Mouse (Mus musculus) layer of hippocampus, adult 18-20 months (tissue): Measurements from ENCODE around the gene Txlna. TPM values are rescaled to one million over a fixed set of nuclear protein-coding genes. Genes with fewer than 3 reads are reported as not detected.

Source experiments
- DNase-seq, 2 experiments: peaks; one replicate each; pipeline ENCODE4 v3.0.0; 2022; ENCODE audit warnings: low spot score in 2 of 2
- long read RNA-seq: library from polyadenylated mRNA; stranded (forward); transcript quantifications from one replicate; pipeline ENCODE4 v2.0.0, GENCODE M21; 2021
- total RNA-seq, 2 experiments: library from RNA; stranded (reverse); gene quantifications; 2 replicates each; pipeline ENCODE4 v1.2.3; 2021

Txlna gene
- 10 to 100 TPM; 49.9 to 51.3 TPM for total RNA-seq
- long read RNA-seq, full-length matches to known transcripts: 52 of 77 reads
- long read RNA-seq, partial matches to known transcripts: 2 of 77 reads
- long read RNA-seq, other reads (novel, unspliced or antisense): 23 of 77 reads

DNA sequence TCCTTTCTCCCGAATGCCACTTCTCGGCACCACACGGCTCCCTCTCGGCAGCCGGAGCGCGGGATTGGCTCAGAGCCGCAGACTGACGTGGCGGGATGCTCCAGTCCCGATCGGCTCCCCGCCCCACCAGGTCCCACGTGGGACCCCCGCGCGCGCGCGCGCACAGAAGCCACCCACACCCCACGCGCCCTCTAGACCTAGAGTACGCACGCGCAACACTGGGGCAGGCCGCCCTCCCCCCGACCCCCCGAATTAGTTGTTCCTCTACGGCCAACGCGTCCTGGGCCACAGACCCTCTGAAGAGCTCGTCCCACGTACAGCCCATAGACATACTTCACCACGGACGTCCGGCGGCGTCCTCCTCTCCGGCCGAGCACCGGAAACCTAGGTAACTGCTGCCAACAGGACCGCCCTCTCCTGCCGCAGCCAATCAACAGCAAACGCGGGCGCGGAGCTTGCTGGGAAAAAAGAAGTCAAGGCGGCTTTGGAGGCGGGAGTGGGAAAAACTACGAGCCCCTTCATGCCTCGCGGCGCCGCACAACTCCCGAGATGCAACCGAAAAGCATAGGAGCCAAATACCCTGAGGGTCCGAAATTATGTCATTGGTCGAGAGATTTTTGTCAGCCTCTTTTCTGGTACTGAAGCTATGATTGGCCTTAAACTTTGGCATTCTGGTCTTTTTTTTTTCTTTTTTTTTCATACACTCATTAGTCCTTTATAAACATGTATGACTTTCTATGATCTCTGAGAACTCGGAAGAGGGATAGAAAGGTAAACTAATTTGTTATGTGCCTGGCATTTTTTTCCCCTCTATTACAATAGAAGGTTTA, at the start of gene Txlna:
Txlna (minus strand) TSS at position 428 of the 830 bp plus-strand sequence.
- DNase-seq: peak; percentile 97 to 98

DNA sequence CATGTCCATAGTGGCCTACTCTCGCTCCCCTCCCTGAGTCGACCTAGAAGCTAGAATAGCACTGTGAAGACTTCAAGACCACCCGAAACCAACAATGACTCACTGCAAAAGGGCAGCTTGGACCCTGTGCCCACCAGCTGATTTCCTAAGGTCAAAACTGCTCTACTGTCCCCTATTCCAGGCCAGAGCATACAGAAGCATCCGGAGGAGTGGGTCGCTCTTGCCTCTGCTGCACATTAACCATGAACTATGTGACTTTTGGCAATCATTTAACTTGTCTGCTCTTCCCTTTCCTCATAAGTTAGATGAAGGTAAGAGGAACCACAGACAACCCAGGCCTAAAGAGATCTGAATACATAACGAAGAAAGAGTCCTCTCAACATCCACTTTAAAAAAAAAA, 43.7 kb upstream of the Txlna start:
- no peak for DNase-seq

DNA sequence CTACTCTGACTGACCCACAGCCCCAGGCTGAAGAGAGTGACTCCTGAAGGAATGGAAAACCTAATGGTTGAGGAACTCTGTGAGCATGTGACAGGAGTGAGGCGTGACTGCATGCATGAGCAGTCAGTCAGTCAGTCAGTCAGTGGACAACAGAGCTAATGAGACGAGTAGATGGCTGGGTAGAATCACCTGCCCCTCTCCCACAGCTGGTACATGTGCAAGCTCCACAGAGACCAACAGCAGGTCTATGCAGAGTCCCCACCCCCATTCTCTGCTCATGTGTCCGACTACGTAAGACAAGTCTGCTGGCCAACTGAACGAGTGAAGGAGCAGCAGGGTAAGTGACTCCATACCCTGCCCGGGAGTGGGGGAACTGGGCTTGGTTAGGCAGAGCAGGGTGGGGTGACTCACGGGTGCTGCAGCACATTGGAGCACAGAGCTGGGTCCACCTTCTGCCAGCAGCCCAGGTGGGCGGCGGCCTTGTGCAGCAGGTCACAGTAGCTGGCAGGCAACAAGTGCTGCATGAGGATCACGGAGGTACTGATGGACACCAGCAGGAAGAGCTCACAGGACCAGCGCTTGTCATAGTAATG, 43.1 kb upstream of the Txlna start:
- no peak for DNase-seq

DNA sequence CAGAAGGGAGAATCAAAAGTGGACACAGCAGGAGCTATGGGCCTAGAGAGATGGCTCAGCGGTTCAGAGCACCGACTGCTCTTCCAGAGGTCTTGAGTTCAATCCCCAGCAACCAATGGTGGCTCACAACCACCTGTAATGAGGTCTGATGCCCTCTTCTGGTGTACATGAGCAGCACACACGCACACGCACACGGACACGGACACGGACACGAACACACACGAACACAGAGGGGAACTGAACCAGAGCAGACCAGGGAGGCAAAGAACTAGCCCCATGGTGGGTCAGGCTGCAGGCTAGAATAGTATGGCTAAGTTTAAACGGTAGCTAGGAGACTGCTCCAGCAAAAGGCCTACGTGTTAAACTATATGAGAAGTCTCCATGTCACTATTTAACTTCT, 41.0 kb upstream of the Txlna start:
- no peak for DNase-seq

DNA sequence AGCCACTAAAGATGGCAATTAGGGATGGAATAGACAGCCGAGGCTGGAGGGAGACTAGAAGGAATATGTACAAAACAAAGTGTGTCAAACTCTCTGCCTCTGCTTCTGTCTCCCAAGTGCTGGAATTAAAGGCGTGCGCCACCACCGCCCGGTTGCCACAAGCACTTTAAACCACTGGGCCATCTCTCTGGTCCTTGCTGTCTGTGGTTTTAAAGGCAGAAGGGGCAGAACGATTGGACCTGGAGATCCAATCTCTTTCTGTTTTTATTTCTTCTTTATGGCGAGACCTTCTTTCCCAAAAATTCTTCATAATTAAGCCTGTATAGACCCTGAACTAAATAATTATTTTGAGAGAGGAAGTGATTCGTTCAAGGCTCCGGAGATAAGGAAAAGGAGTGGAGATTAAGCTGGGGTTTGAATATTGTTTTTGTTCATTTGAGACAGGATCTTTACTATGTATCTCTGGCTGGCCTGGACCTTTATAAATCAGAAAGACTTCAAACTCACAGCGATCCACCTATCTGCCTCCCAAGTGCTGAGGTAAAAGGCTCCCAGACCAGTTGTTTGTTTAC, 32.1 kb upstream of the Txlna start:
- DNase-seq: no peak

GRCm38 (mm10) chr4:129672083-129672877, 31.4 kb upstream of the Txlna start, which contains the start of gene Kpna6:
Kpna6 (minus strand) TSS chr4:129672767.
- DNase-seq: peak; percentile 91 to 94

GRCm38 (mm10) chr4:129671491-129672082, 30.7 kb upstream of the Txlna start:
- peak in 1 of 2 experiments; percentile 58 for DNase-seq

DNA sequence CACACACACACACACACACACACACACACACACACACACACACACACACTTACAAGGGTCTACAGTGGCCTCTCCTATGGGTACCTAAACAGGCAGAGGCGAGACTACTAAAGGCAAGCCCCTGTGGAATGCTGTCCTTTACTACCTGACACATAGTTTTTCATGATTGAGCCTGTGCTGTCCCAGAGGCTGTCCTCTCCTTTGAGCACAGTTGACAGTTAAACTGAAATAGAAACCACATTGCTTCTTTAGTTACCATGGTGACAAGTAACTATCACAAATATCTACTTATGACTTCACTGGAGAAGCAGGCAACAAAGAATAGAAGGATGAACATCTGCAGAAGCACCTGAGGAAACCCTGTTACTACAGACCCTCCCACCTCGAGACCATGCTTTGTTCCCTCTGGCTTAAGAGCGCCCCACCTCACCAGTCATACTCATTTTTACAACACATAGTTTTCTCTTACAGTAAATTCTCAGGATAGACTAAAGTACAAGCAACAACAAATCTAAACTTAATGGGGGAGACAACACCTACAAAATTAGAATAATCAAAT, 21.5 kb upstream of the Txlna start:
- DNase-seq: no peak

DNA sequence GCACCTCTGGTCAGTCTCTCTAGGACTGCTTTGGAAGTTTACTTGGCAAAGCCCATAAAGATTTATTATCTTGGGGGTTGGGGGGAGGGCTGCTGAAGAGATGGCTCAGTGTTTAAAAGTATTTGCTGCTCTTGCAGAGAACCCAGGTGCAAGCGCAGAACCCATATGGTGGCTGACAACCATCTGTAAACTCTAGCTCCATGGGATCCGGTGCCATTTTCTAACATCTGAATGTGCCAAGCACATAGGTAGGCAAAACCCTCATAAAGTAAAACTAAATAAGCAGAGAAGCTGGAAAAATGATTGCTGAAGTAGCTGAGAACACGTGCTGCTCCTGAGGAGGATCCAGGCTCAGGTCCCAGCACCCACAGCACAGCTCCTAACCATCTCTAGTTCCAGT, 20.7 kb upstream of the Txlna start:
- peak; percentile 32 to 51 for DNase-seq

- DNase-seq: peak in 1 of 2 experiments; percentile 28
Measured at GRCm38 (mm10) chr4:129654770-129655169, 13.9 kb upstream of the Txlna start.

GRCm38 (mm10) chr4:129650359-129650758, 9.5 kb upstream of the Txlna start:
- DNase-seq: no peak

- DNase-seq: no peak
Measured at GRCm38 (mm10) chr4:129648656-129649055, 7.8 kb upstream of the Txlna start.

GRCm38 (mm10) chr4:129645204-129645603, 4.3 kb upstream of the Txlna start:
- DNase-seq: no peak

DNA sequence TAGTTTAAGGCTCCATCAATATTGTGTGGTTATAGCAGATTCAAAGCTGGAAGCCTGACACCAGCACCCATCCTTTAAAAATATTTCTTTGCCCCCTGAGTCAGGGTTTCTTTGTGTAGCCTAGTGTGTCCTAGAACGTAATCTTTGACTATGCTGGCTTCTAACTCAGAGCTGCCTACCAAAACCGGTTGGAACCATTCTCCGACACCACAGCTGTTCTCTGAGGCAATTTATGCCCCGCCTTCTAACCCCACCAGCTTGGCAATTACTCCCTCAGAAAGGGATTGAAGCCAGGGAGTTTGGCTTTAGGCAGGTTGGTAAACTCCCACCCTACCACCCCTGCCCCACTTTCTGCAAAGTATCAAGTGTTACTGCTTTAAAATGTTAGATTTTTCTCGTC, 891 bp upstream of the Txlna start:
- peak in 1 of 2 experiments; percentile 53 for DNase-seq

GRCm38 (mm10) chr4:129640101-129640637, 696 bp downstream of the Txlna start:
- DNase-seq: no peak

GRCm38 (mm10) chr4:129639221-129639620, 1.6 kb downstream of the Txlna start:
- DNase-seq: no peak

DNA sequence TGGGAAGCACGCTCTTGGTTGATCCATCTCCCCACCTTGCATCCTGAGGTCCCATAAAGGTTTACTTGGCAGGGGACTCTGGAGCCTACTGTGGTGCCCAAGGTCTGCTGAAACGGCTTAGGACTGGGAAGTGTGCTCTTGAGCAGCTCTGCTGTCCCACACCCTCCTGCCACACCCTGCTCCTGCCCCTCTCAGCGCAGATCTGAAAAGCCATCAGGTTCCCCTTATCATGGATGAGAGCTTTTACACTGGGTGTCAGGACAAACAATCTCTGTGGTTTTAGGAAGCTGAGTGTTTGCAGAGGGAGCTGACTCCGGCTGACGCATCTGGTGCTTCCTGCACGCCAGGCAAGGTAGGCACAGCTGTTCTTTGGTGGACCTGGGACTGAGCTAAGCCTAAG, 7.0 kb downstream of the Txlna start:
- no peak for DNase-seq

- no peak for DNase-seq
Measured at GRCm38 (mm10) chr4:129631867-129632266, 9.0 kb downstream of the Txlna start.

GRCm38 (mm10) chr4:129630944-129631343, 9.9 kb downstream of the Txlna start:
- DNase-seq: no peak

- no peak for DNase-seq
Measured at GRCm38 (mm10) chr4:129626035-129626434, 14.8 kb downstream of the Txlna start.
